Mouse (Mus musculus): ENCODE results near the gene Zfp202. TPM values are rescaled to one million over a fixed set of nuclear protein-coding genes. Genes with fewer than 3 reads are reported as not detected.

Zfp202 gene
- polyA plus RNA-seq, 1 experiment from 2014 or later, result 12.0 TPM

- Histone ChIP-seq H3K27ac (ENCODE audit: low read length) (no peak overlapping the region), H3K4me3 (replicated peaks; ENCODE audit: low read length) (no peak overlapping the region), H3K36me3 (ENCODE audit: control insufficient read depth, insufficient read depth) (no peaks in the 10 kb centered on the region), H3K4me1 (replicated peaks; ENCODE audit: control insufficient read depth, insufficient read depth, low read length) (no peaks in the 10 kb centered on the region), H3K9ac (replicated peaks; ENCODE audit: low read depth, low read length) (no peak overlapping the region), H3K4me2 (ENCODE audit: low read length) (no peak overlapping the region), H3K9me3 (ENCODE audit: control insufficient read depth, low read length) (no peaks in the 10 kb centered on the region), H3K27me3 (replicated peaks; ENCODE audit: control insufficient read depth, insufficient read depth, low read length) (no peaks in the 10 kb centered on the region)
- WGBS, result 81% methylated on average over 7 of the region's 7 CpGs
- no peak for ATAC-seq
These were observed 43.1 kb downstream of the Zfp202 start for GRCm38 (mm10) chr9:40235220-40235619.

GRCm38 (mm10) chr9:40239749-40240148 is 47.6 kb downstream of the Zfp202 start:
- no peak overlapping the region for H3K4me3 ChIP-seq (replicated peaks; ENCODE audit: low read length)
- WGBS, result 17% methylated on average over 4 of the region's 4 CpGs
- no peaks in the 10 kb centered on the region for H3K36me3 ChIP-seq (ENCODE audit: control insufficient read depth, insufficient read depth)
- peaks cover 14% of the 10 kb centered on the region for H3K4me1 ChIP-seq (replicated peaks; ENCODE audit: control insufficient read depth, insufficient read depth, low read length)
- no peaks in the 10 kb centered on the region for H3K9me3 ChIP-seq (ENCODE audit: control insufficient read depth, low read length)
- H3K27ac ChIP-seq (ENCODE audit: low read length), result no peak overlapping the region
- no peak for ATAC-seq
- H3K9ac ChIP-seq (replicated peaks; ENCODE audit: low read depth, low read length), result no peak overlapping the region
- no peaks in the 10 kb centered on the region for H3K27me3 ChIP-seq (replicated peaks; ENCODE audit: control insufficient read depth, insufficient read depth, low read length)
- no peak overlapping the region for H3K4me2 ChIP-seq (ENCODE audit: low read length)

- Histone ChIP-seq H3K4me3 (replicated peaks; ENCODE audit: low read length) (no peak overlapping the region), H3K27ac (ENCODE audit: low read length) (no peak overlapping the region), H3K9ac (replicated peaks; ENCODE audit: low read depth, low read length) (no peak overlapping the region), H3K36me3 (ENCODE audit: control insufficient read depth, insufficient read depth) (no peaks in the 10 kb centered on the region), H3K4me2 (ENCODE audit: low read length) (no peak overlapping the region), H3K27me3 (replicated peaks; ENCODE audit: control insufficient read depth, insufficient read depth, low read length) (no peaks in the 10 kb centered on the region), H3K4me1 (replicated peaks; ENCODE audit: control insufficient read depth, insufficient read depth, low read length) (peaks cover 14% of the 10 kb centered on the region), H3K9me3 (ENCODE audit: control insufficient read depth, low read length) (no peaks in the 10 kb centered on the region)
- 22% methylated on average over 5 of the region's 5 CpGs for WGBS
- no peak for ATAC-seq
These were observed 48.2 kb downstream of the Zfp202 start for GRCm38 (mm10) chr9:40240311-40240710.

- Histone ChIP-seq H3K27ac (ENCODE audit: low read length) (peak overlapping the region; percentile 91), H3K9ac (replicated peaks; ENCODE audit: low read depth, low read length) (peak overlapping the region; percentile 60), H3K4me2 (ENCODE audit: low read length) (peak overlapping the region; percentile 60), H3K9me3 (ENCODE audit: control insufficient read depth, low read length) (no peaks in the 10 kb centered on the region), H3K4me1 (replicated peaks; ENCODE audit: control insufficient read depth, insufficient read depth, low read length) (peaks cover 14% of the 10 kb centered on the region), H3K4me3 (replicated peaks; ENCODE audit: low read length) (peak overlapping the region; percentile 46), H3K27me3 (replicated peaks; ENCODE audit: control insufficient read depth, insufficient read depth, low read length) (no peaks in the 10 kb centered on the region), H3K36me3 (ENCODE audit: control insufficient read depth, insufficient read depth) (no peaks in the 10 kb centered on the region)
- peak; percentile 83 for ATAC-seq
- WGBS, result under 1% methylated on average over 15 of the region's 15 CpGs
These were observed 49.2 kb downstream of the Zfp202 start for GRCm38 (mm10) chr9:40241223-40241801.

GRCm38 (mm10) chr9:40241951-40242888 is 50.1 kb downstream of the Zfp202 start:
- no peaks in the 10 kb centered on the region for H3K36me3 ChIP-seq (ENCODE audit: control insufficient read depth, insufficient read depth)
- peaks cover 14% of the 10 kb centered on the region for H3K4me1 ChIP-seq (replicated peaks; ENCODE audit: control insufficient read depth, insufficient read depth, low read length)
- no peaks in the 10 kb centered on the region for H3K27me3 ChIP-seq (replicated peaks; ENCODE audit: control insufficient read depth, insufficient read depth, low read length)
- peak overlapping the region; percentile 60 for H3K4me2 ChIP-seq (ENCODE audit: low read length)
- whole genome bisulfite sequencing, result 54% methylated on average over 13 of the region's 13 CpGs
- H3K9me3 ChIP-seq (ENCODE audit: control insufficient read depth, low read length), result no peaks in the 10 kb centered on the region
- H3K27ac ChIP-seq (ENCODE audit: low read length), result peak overlapping the region; percentile 91
- peak overlapping the region; percentile 60 for H3K9ac ChIP-seq (replicated peaks; ENCODE audit: low read depth, low read length)
- peak; percentile 82 for ATAC-seq
- peak overlapping the region; percentile 46 for H3K4me3 ChIP-seq (replicated peaks; ENCODE audit: low read length)

- Histone ChIP-seq H3K4me3 (replicated peaks; ENCODE audit: low read length) (no peak overlapping the region), H3K9me3 (ENCODE audit: control insufficient read depth, low read length) (no peaks in the 10 kb centered on the region), H3K4me1 (replicated peaks; ENCODE audit: control insufficient read depth, insufficient read depth, low read length) (peaks cover 14% of the 10 kb centered on the region), H3K27me3 (replicated peaks; ENCODE audit: control insufficient read depth, insufficient read depth, low read length) (no peaks in the 10 kb centered on the region), H3K27ac (ENCODE audit: low read length) (no peak overlapping the region), H3K9ac (replicated peaks; ENCODE audit: low read depth, low read length) (no peak overlapping the region), H3K4me2 (ENCODE audit: low read length) (no peak overlapping the region), H3K36me3 (ENCODE audit: control insufficient read depth, insufficient read depth) (no peaks in the 10 kb centered on the region)
- no peak for ATAC-seq
- WGBS, result 81% methylated on average over 9 of the region's 9 CpGs
These were observed 53.4 kb downstream of the Zfp202 start for GRCm38 (mm10) chr9:40245466-40245865.

GRCm38 (mm10) chr9:40245974-40246665 is 54.0 kb downstream of the Zfp202 start:
- no peaks in the 10 kb centered on the region for H3K27me3 ChIP-seq (replicated peaks; ENCODE audit: control insufficient read depth, insufficient read depth, low read length)
- no peak overlapping the region for H3K4me2 ChIP-seq (ENCODE audit: low read length)
- H3K4me3 ChIP-seq (replicated peaks; ENCODE audit: low read length), result no peak overlapping the region
- H3K36me3 ChIP-seq (ENCODE audit: control insufficient read depth, insufficient read depth), result no peaks in the 10 kb centered on the region
- ATAC-seq, result no peak
- no peak overlapping the region for H3K27ac ChIP-seq (ENCODE audit: low read length)
- WGBS, result 76% methylated on average over 7 of the region's 7 CpGs
- peaks cover 12% of the 10 kb centered on the region for H3K4me1 ChIP-seq (replicated peaks; ENCODE audit: control insufficient read depth, insufficient read depth, low read length)
- H3K9me3 ChIP-seq (ENCODE audit: control insufficient read depth, low read length), result no peaks in the 10 kb centered on the region
- H3K9ac ChIP-seq (replicated peaks; ENCODE audit: low read depth, low read length), result no peak overlapping the region

GRCm38 (mm10) chr9:40246702-40247101 is 54.6 kb downstream of the Zfp202 start:
- Histone ChIP-seq H3K4me3 (replicated peaks; ENCODE audit: low read length) (no peak overlapping the region), H3K27me3 (replicated peaks; ENCODE audit: control insufficient read depth, insufficient read depth, low read length) (no peaks in the 10 kb centered on the region), H3K4me2 (ENCODE audit: low read length) (no peak overlapping the region), H3K9me3 (ENCODE audit: control insufficient read depth, low read length) (no peaks in the 10 kb centered on the region), H3K4me1 (replicated peaks; ENCODE audit: control insufficient read depth, insufficient read depth, low read length) (peaks cover 7% of the 10 kb centered on the region), H3K9ac (replicated peaks; ENCODE audit: low read depth, low read length) (no peak overlapping the region), H3K27ac (ENCODE audit: low read length) (no peak overlapping the region), H3K36me3 (ENCODE audit: control insufficient read depth, insufficient read depth) (no peaks in the 10 kb centered on the region)
- no peak for ATAC-seq
- WGBS, result 59% methylated on average over 6 of the region's 6 CpGs

- Histone ChIP-seq H3K9me3 (ENCODE audit: control insufficient read depth, low read length) (no peaks in the 10 kb centered on the region), H3K27ac (ENCODE audit: low read length) (no peak overlapping the region), H3K4me2 (ENCODE audit: low read length) (no peak overlapping the region), H3K4me1 (replicated peaks; ENCODE audit: control insufficient read depth, insufficient read depth, low read length) (no peaks in the 10 kb centered on the region), H3K27me3 (replicated peaks; ENCODE audit: control insufficient read depth, insufficient read depth, low read length) (no peaks in the 10 kb centered on the region), H3K4me3 (replicated peaks; ENCODE audit: low read length) (no peak overlapping the region), H3K9ac (replicated peaks; ENCODE audit: low read depth, low read length) (no peak overlapping the region), H3K36me3 (ENCODE audit: control insufficient read depth, insufficient read depth) (no peaks in the 10 kb centered on the region)
- no peak for ATAC-seq
- 55% methylated on average over 1 of the region's 1 CpGs for WGBS
These were observed 57.0 kb downstream of the Zfp202 start for GRCm38 (mm10) chr9:40249106-40249505.
